Mouse (Mus musculus): Measurements from ENCODE around the gene Bhlha15. TPM values are rescaled to one million over a fixed set of nuclear protein-coding genes. Genes with fewer than 3 reads are reported as not detected.
A peak's percentile ranks its signal among the peaks of the same experiment; 100 is the strongest.

Gene Bhlha15
- polyA plus RNA-seq, 1 experiment = 0.02 TPM

DNA sequence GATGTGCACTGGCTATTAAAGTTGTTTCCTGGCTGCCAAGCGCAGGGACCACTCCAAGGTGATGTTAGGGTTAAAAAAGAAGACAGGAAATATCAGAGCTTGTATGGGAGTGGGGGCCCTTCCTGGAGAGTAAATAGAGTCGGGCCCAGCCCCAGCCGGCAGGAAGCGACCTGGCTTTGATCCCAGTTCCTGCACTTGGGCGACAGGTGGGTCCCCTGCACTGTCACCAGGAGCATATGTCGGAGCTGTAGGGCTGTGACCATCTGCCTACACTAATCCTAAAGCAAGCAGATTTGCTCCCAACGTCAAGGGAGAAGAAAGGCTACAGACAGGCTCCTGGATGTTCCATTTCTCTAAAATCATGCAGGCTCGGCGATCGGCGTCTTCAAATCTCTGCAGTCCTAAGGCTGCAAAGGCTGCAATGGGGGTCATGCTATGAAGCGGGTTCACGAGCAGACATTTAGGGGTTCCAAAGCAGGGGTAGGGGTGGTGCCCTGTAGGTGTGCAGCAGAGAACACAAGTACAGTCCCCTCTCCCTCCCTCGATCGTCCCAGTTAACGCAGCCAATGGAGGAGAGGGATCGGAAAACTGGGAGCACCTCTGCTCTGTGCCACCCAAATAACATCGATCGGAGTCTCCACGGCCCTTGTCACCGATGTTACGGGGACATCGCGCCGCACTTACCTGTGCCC is 32.9 kb downstream of the Bhlha15 start:
- Histone ChIP-seq H3K27me3 (ENCODE audit: control insufficient read depth, insufficient read depth, insufficient read length) (no peaks in the 10 kb centered on the region), H3K4me3 (peak overlapping the region; percentile 66), H3K4me2 (ENCODE audit: low read depth) (peak overlapping the region; percentile 71), H3K79me2 (ENCODE audit: control insufficient read depth, insufficient read depth) (no peaks in the 10 kb centered on the region), H3K36me3 (ENCODE audit: control insufficient read depth, insufficient read depth) (no peaks in the 10 kb centered on the region), H3ac (ENCODE audit: control insufficient read depth, insufficient read length) (peak overlapping the region; percentile 69)
- peak in 1 of 3 experiments; percentile 55 for TF ChIP-seq MYOG (IDR thresholded peaks at IDR 0.05; ENCODE audit: control insufficient read depth in 1 of 3, insufficient read depth in 1 of 3, insufficient read length in 2 of 3, low read depth in 2 of 3)
- TF ChIP-seq CEBPB (IDR thresholded peaks at IDR 0.05; ENCODE audit: insufficient read depth, poor library complexity, severe bottlenecking) = no peak
- no peak for TF ChIP-seq POLR2AphosphoS2 (IDR thresholded peaks at IDR 0.05; ENCODE audit: insufficient read length, low read depth)
- TF ChIP-seq REST (IDR thresholded peaks at IDR 0.05; ENCODE audit: insufficient read depth, insufficient read length) = no peak
- no peak for TF ChIP-seq E2F4 (IDR thresholded peaks at IDR 0.05; ENCODE audit: insufficient read depth)
- TF ChIP-seq SRF (IDR thresholded peaks at IDR 0.05; ENCODE audit: control insufficient read depth, insufficient read length, low read depth) = no peak
- no peak for TF ChIP-seq POLR2A (IDR thresholded peaks at IDR 0.05; ENCODE audit: insufficient read length, low read depth)
- no peak for TF ChIP-seq MAX (IDR thresholded peaks at IDR 0.05; ENCODE audit: low read depth)
- TF ChIP-seq USF1 (IDR thresholded peaks at IDR 0.05; ENCODE audit: low read depth) = no peak
- no peak for TF ChIP-seq TCF12 (IDR thresholded peaks at IDR 0.05; ENCODE audit: insufficient read depth, poor library complexity, severe bottlenecking)
- TF ChIP-seq MYOD1 (IDR thresholded peaks at IDR 0.05; ENCODE audit: control insufficient read depth in 1 of 3, insufficient read length in 2 of 3, low read depth in 2 of 3) = peak in 2 of 3 experiments; percentile 36 to 55

DNA sequence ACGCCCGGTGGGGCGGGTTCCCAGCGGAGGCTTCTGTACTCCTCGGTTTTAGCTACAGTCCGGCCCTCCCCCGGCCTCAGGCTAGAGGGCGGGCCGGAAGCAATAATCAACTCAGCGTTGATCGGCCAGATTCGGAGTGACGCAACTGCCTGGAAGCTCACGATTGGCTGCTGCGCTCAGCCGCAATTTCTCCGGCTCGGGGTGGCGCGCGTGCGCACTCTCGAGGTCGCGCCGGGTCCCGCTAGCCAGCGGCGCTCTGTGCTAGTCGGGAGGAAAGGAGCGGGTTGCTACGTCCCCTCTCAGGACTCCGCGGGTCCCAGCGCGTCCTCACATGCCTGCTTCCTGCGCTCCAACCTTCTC is 33.4 kb downstream of the Bhlha15 start, which contains the start of gene Tecpr1:
Gene Tecpr1, minus strand, starts transcription at position 113 of the 360 bp plus-strand sequence.
- Histone ChIP-seq H3K4me2 (ENCODE audit: low read depth) (peak within 1 kb of the TSS; percentile 71), H3K79me2 (ENCODE audit: control insufficient read depth, insufficient read depth) (no peaks in the 10 kb centered on the region), H3K4me3 (peak within 1 kb of the TSS; percentile 66), H3ac (ENCODE audit: control insufficient read depth, insufficient read length) (peak within 1 kb of the TSS; percentile 69), H3K27me3 (ENCODE audit: control insufficient read depth, insufficient read depth, insufficient read length) (no peaks in the 10 kb centered on the region), H3K36me3 (ENCODE audit: control insufficient read depth, insufficient read depth) (no peaks in the 10 kb centered on the region)
- TF ChIP-seq POLR2A (IDR thresholded peaks at IDR 0.05; ENCODE audit: insufficient read length, low read depth) (peak; percentile 98), E2F4 (IDR thresholded peaks at IDR 0.05; ENCODE audit: insufficient read depth) (no peak), POLR2AphosphoS2 (IDR thresholded peaks at IDR 0.05; ENCODE audit: insufficient read length, low read depth) (peak; percentile 94)

- Histone ChIP-seq H3K4me2 (ENCODE audit: low read depth) (peak overlapping the region; percentile 71), H3K36me3 (ENCODE audit: control insufficient read depth, insufficient read depth) (no peaks in the 10 kb centered on the region), H3K79me2 (ENCODE audit: control insufficient read depth, insufficient read depth) (no peaks in the 10 kb centered on the region), H3ac (ENCODE audit: control insufficient read depth, insufficient read length) (peak overlapping the region; percentile 69), H3K27me3 (ENCODE audit: control insufficient read depth, insufficient read depth, insufficient read length) (no peaks in the 10 kb centered on the region), H3K4me3 (peak overlapping the region; percentile 66)
- TF ChIP-seq CEBPB (IDR thresholded peaks at IDR 0.05; ENCODE audit: insufficient read depth, poor library complexity, severe bottlenecking) (no peak), USF1 (IDR thresholded peaks at IDR 0.05; ENCODE audit: low read depth) (no peak), POLR2AphosphoS2 (IDR thresholded peaks at IDR 0.05; ENCODE audit: insufficient read length, low read depth) (no peak), MAX (IDR thresholded peaks at IDR 0.05; ENCODE audit: low read depth) (no peak), MYOG (IDR thresholded peaks at IDR 0.05; ENCODE audit: control insufficient read depth in 1 of 3, insufficient read depth in 1 of 3, insufficient read length in 2 of 3, low read depth in 2 of 3) (no peak), MYOD1 (IDR thresholded peaks at IDR 0.05; ENCODE audit: control insufficient read depth in 1 of 3, insufficient read length in 2 of 3, low read depth in 2 of 3) (no peak), TCF12 (IDR thresholded peaks at IDR 0.05; ENCODE audit: insufficient read depth, poor library complexity, severe bottlenecking) (no peak), POLR2A (IDR thresholded peaks at IDR 0.05; ENCODE audit: insufficient read length, low read depth) (no peak), TCF3 (IDR thresholded peaks at IDR 0.05; ENCODE audit: insufficient read length, low read depth) (no peak), REST (IDR thresholded peaks at IDR 0.05; ENCODE audit: insufficient read depth, insufficient read length) (no peak)
Measured at GRCm38 (mm10) chr5:144223899-144224816, 34.1 kb downstream of the Bhlha15 start.

DNA sequence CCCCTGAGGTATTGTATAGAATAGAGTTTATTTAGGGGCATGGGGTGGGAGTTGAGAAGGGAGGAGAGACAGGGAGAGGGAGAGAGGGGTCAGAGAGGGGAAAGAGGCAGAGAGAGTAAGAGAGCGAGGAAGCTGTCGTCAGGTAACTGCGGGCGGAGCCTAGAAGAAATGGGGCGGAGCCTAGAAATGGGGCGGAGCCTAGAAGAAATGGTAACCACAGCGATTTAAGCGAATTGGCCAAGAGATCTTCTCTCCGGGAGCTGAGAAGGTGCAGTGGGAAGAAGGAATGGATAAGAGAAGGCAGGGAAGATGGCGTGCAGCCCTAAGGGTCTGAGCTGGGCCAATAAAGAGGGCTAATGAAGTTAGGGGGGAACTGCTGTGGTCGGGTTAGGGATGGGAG is 36.1 kb downstream of the Bhlha15 start:
- H3K27me3 ChIP-seq (ENCODE audit: control insufficient read depth, insufficient read depth, insufficient read length) = no peaks in the 10 kb centered on the region
- TF ChIP-seq MAX (IDR thresholded peaks at IDR 0.05; ENCODE audit: low read depth) (no peak), POLR2AphosphoS2 (IDR thresholded peaks at IDR 0.05; ENCODE audit: insufficient read length, low read depth) (no peak), TCF12 (IDR thresholded peaks at IDR 0.05; ENCODE audit: insufficient read depth, poor library complexity, severe bottlenecking) (no peak), SRF (IDR thresholded peaks at IDR 0.05; ENCODE audit: control insufficient read depth, insufficient read length, low read depth) (no peak), REST (IDR thresholded peaks at IDR 0.05; ENCODE audit: insufficient read depth, insufficient read length) (no peak), E2F4 (IDR thresholded peaks at IDR 0.05; ENCODE audit: insufficient read depth) (no peak), USF1 (IDR thresholded peaks at IDR 0.05; ENCODE audit: low read depth) (no peak), MYOD1 (IDR thresholded peaks at IDR 0.05; ENCODE audit: control insufficient read depth in 1 of 3, insufficient read length in 2 of 3, low read depth in 2 of 3) (no peak), POLR2A (IDR thresholded peaks at IDR 0.05; ENCODE audit: insufficient read length, low read depth) (no peak), MYOG (IDR thresholded peaks at IDR 0.05; ENCODE audit: control insufficient read depth in 1 of 3, insufficient read depth in 1 of 3, insufficient read length in 2 of 3, low read depth in 2 of 3) (no peak), TCF3 (IDR thresholded peaks at IDR 0.05; ENCODE audit: insufficient read length, low read depth) (no peak), CEBPB (IDR thresholded peaks at IDR 0.05; ENCODE audit: insufficient read depth, poor library complexity, severe bottlenecking) (no peak)

More for the DNA sequence above, 36.1 kb downstream of the Bhlha15 start:
- H3K4me3 ChIP-seq = no peak overlapping the region
- no peaks in the 10 kb centered on the region for H3K79me2 ChIP-seq (ENCODE audit: control insufficient read depth, insufficient read depth)
- no peak overlapping the region for H3ac ChIP-seq (ENCODE audit: control insufficient read depth, insufficient read length)
- H3K4me2 ChIP-seq (ENCODE audit: low read depth) = no peak overlapping the region
- H3K36me3 ChIP-seq (ENCODE audit: control insufficient read depth, insufficient read depth) = no peaks in the 10 kb centered on the region

All from myocyte (in vitro differentiated cells).